Mouse (Mus musculus) forebrain, embryonic 14.5 days (tissue): ENCODE measurements around the gene Bicc1. TPM values are rescaled to one million over a fixed set of nuclear protein-coding genes. Genes with fewer than 3 reads are reported as not detected.
A peak's percentile ranks its signal among the peaks of the same experiment; 100 is the strongest.

Source experiments
- ATAC-seq: fragments of 200-750 bp; cut with Nextera tagmentation; 2 replicates; pipeline ENCODE4 v1.8.0; 2017; ENCODE audit warnings: mild to moderate bottlenecking, moderate library complexity
- DNase-seq: peaks from one replicate; pipeline ENCODE4 v3.0.0-alpha.2; 2015; ENCODE audit warnings: low spot score
- H3K27ac ChIP-seq: fragments of 300-500 bp; sonication (generic); 2 replicates; pipeline ENCODE4 v1.5.1; 2014; ENCODE audit warnings: low read depth, mild to moderate bottlenecking, control low read depth, low read length, moderate library complexity
- H3K27me3 ChIP-seq: fragments of 300-500 bp; sonication (generic); replicated peaks from 2 replicates; pipeline ENCODE4 v1.6.1; 2014; ENCODE audit warnings: low read length, control low read depth, mixed read lengths; ENCODE audit not compliant: control insufficient read depth, insufficient read depth
- H3K36me3 ChIP-seq: fragments of 300-500 bp; sonication (generic); 2 replicates; pipeline ENCODE4 v1.6.1; 2014; ENCODE audit warnings: low read length, control low read depth; ENCODE audit not compliant: control insufficient read depth, insufficient read depth
- H3K4me1 ChIP-seq: fragments of 300-500 bp; sonication (generic); 2 replicates; pipeline ENCODE4 v1.6.1; 2014; ENCODE audit warnings: antibody characterized with exemption, low read length, control low read depth; ENCODE audit not compliant: control insufficient read depth, insufficient read depth
- H3K4me2 ChIP-seq: fragments of 300-500 bp; sonication (generic); 2 replicates; pipeline ENCODE4 v1.6.1; 2014; ENCODE audit warnings: mild to moderate bottlenecking, control low read depth, low read length
- H3K4me3 ChIP-seq: fragments of 300-500 bp; sonication (generic); 2 replicates; pipeline ENCODE4 v1.5.1; 2014; ENCODE audit warnings: low read depth, low read length, control low read depth
- H3K9ac ChIP-seq: fragments of 300-500 bp; sonication (generic); 2 replicates; pipeline ENCODE4 v1.6.1; 2014; ENCODE audit warnings: mild to moderate bottlenecking, low read length, control low read depth, moderate library complexity
- H3K9me3 ChIP-seq: fragments of 300-500 bp; sonication (generic); replicated peaks from 2 replicates; pipeline ENCODE4 v1.6.1; 2016; ENCODE audit warnings: low read length, control low read depth, mixed read lengths; ENCODE audit not compliant: control insufficient read depth
- WGBS: fragments of 180-500 bp; shearing (Covaris S2); extraction: QIAGEN DNeasy Blood & Tissue Kit; methylation state at CpG from one replicate; pipeline ENCODE4 v1.1.7; 2014; 5-methylcytosine and 5-hydroxymethylcytosine counted together
- polyA plus RNA-seq: library from polyadenylated mRNA; unstranded; fragments of >200 nt; fragmentation: Nextera tagmentation; extraction: Ambion mirVana; gene quantifications from 2 replicates; pipeline ENCODE4 v1.2.1, GENCODE M21; 2014

Gene Bicc1
- polyA plus RNA-seq, 1 experiment from 2014 or later, result 3.2 TPM

DNA sequence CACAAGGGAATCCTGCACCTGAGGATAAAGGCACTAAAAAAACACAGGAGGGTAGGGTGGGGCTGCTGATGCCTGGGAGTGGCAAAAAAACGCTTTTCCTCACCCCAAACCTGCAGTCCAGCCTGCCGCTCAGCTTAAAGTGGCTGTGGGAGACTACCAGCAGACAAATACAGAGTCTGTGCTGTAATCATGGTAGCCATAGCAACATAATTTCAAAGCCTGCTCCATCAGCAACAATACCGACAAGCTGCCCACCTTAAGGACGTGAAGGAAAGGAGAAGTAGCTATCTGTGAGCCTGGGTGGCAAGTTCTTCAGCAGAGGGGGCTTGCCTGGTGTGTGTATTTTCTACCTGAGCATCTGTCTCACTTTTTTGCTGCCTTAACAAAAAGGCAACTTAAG, 117.6 kb downstream of the Bicc1 start:
- no peak overlapping the region for H3K27ac ChIP-seq

DNA sequence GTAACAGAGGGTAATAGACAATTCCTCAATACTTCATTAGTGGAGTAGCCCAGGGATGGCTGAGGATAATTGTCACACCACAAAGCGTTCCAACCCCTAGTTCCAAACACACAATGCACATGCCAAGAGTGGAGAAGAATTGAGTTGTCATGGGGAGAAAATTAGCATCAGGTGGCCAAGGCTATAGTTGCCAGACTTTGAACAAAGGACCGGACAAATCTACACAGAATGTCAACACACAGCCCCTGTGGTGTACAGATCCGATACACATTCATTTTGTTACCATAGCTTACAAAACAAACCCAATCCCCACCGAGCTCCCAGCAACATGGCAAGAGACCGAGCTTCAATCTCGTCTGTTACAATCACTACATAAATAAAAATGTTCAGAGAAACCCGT, 123.0 kb downstream of the Bicc1 start:
- H3K9me3 ChIP-seq, result no peaks in the 10 kb centered on the region
- ATAC-seq (no peak), DNase-seq (no peak)
- no peaks in the 10 kb centered on the region for H3K4me1 ChIP-seq
- H3K27ac ChIP-seq, result no peak overlapping the region
- H3K36me3 ChIP-seq, result no peaks in the 10 kb centered on the region
- 64% methylated on average over 7 of the region's 7 CpGs for WGBS
- H3K4me2 ChIP-seq, result no peak overlapping the region
- no peak overlapping the region for H3K9ac ChIP-seq
- H3K4me3 ChIP-seq, result no peak overlapping the region
- no peaks in the 10 kb centered on the region for H3K27me3 ChIP-seq

More for the DNA sequence above, 117.6 kb downstream of the Bicc1 start:
- Histone ChIP-seq H3K4me2 (no peak overlapping the region), H3K4me1 (no peaks in the 10 kb centered on the region), H3K9ac (no peak overlapping the region), H3K27me3 (no peaks in the 10 kb centered on the region), H3K9me3 (no peaks in the 10 kb centered on the region), H3K36me3 (no peaks in the 10 kb centered on the region), H3K4me3 (no peak overlapping the region)
- DNase-seq (peak; percentile 46), ATAC-seq (no peak)
- WGBS, result 51% methylated on average over 4 of the region's 4 CpGs

GRCm38 (mm10) chr10:71028996-71029395, 130.5 kb downstream of the Bicc1 start:
- ATAC-seq, result no peak
- H3K27me3 ChIP-seq, result no peaks in the 10 kb centered on the region
- 89% methylated on average over 4 of the region's 4 CpGs for WGBS

DNA sequence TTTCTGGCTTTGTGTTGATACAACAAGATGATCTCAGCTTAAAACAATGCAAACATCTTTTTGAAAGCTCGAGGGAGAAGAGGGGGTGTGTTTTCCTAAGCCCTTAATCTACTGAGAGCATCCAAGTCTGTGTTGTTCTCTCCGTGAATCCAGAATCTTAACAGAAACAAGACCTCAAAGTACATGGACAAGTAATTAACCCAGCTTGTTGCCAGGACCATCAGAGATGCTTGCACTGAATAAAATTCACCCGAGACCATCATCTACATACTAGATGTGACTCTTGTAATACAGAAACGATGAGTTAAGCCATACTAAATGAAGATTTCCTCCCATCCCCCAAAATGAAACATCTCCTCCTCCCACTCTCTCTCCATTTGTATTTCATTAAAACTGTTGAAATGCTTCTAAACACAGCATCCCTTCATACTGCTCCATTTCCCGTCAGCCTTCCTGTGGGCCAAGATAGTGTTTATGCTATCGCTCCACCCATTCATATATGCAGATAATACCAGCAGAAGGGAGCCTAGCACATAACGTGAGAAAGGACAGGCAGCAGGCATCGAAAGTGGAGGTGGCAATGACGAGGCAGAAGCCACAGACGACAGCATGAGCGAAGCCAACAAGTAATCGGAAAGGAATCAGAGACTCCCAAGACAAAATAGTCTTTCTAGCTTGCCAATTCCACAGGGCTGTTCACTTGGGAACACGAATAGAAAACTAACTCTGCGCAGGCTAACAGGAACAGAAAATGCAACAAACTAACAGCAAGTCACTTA, 131.2 kb downstream of the Bicc1 start:
- Histone ChIP-seq H3K9me3 (no peaks in the 10 kb centered on the region), H3K4me3 (no peak overlapping the region), H3K36me3 (no peaks in the 10 kb centered on the region), H3K27ac (no peak overlapping the region), H3K27me3 (no peaks in the 10 kb centered on the region), H3K4me2 (no peak overlapping the region), H3K9ac (no peak overlapping the region), H3K4me1 (no peaks in the 10 kb centered on the region)
- peak; percentile 40 for DNase-seq
- 67% methylated on average over 14 of the region's 14 CpGs for WGBS
- peak; percentile 34; the same call in 1 of the 2 replicates for ATAC-seq

More at GRCm38 (mm10) chr10:71028996-71029395, 130.5 kb downstream of the Bicc1 start:
- Histone ChIP-seq H3K36me3 (no peaks in the 10 kb centered on the region), H3K9me3 (no peaks in the 10 kb centered on the region), H3K27ac (no peak overlapping the region), H3K4me1 (no peaks in the 10 kb centered on the region), H3K9ac (no peak overlapping the region), H3K4me3 (no peak overlapping the region), H3K4me2 (no peak overlapping the region)
- DNase-seq, result peak; percentile 8

- H3K4me2 ChIP-seq, result no peak overlapping the region
- WGBS, result 90% methylated on average over 18 of the region's 18 CpGs
Measured at GRCm38 (mm10) chr10:71025131-71025894, 134.2 kb downstream of the Bicc1 start.

GRCm38 (mm10) chr10:71024681-71025080, 134.8 kb downstream of the Bicc1 start:
- H3K4me2 ChIP-seq, result no peak overlapping the region
- H3K9me3 ChIP-seq, result no peaks in the 10 kb centered on the region
- H3K36me3 ChIP-seq, result no peaks in the 10 kb centered on the region
- no peak overlapping the region for H3K9ac ChIP-seq
- no peak overlapping the region for H3K27ac ChIP-seq
- ATAC-seq (no peak), DNase-seq (no peak)
- H3K4me1 ChIP-seq, result no peaks in the 10 kb centered on the region
- WGBS, result 87% methylated on average over 9 of the region's 9 CpGs
- H3K27me3 ChIP-seq, result no peaks in the 10 kb centered on the region
- H3K4me3 ChIP-seq, result no peak overlapping the region

More at GRCm38 (mm10) chr10:71025131-71025894, 134.2 kb downstream of the Bicc1 start:
- DNase-seq (no peak), ATAC-seq (no peak)
- Histone ChIP-seq H3K9ac (no peak overlapping the region), H3K4me1 (no peaks in the 10 kb centered on the region), H3K27me3 (no peaks in the 10 kb centered on the region), H3K27ac (no peak overlapping the region), H3K4me3 (no peak overlapping the region), H3K9me3 (no peaks in the 10 kb centered on the region), H3K36me3 (no peaks in the 10 kb centered on the region)

GRCm38 (mm10) chr10:71023471-71023870, 136.0 kb downstream of the Bicc1 start:
- Histone ChIP-seq H3K9me3 (no peaks in the 10 kb centered on the region), H3K4me2 (no peak overlapping the region), H3K27me3 (no peaks in the 10 kb centered on the region), H3K4me3 (no peak overlapping the region), H3K27ac (no peak overlapping the region), H3K4me1 (no peaks in the 10 kb centered on the region), H3K9ac (no peak overlapping the region), H3K36me3 (no peaks in the 10 kb centered on the region)
- DNase-seq (no peak), ATAC-seq (no peak)
- 83% methylated on average over 3 of the region's 3 CpGs for WGBS

DNA sequence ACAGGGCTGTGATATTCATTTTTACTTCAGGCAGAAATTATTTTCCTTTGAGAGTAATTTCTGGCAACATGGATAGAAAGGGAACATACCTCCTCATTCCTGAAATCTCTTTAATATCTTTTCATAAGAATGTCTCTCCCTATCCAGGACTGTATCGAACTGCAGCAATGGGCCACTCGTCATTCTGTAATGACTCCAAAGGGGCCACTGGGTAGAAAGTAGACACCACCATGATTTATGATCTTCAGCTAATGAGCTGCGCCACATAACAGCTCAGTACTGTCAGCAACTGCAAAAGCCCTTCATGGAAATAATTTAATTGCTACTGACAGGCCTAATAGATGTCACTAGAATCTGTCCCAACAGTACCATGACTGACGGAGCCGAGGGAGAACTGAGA, 139.0 kb downstream of the Bicc1 start:
- H3K4me1 ChIP-seq, result no peaks in the 10 kb centered on the region
- H3K9ac ChIP-seq, result no peak overlapping the region
- no peak for DNase-seq
- no peak overlapping the region for H3K4me3 ChIP-seq
- no peak overlapping the region for H3K4me2 ChIP-seq
- WGBS, result 90% methylated on average over 5 of the region's 5 CpGs
- H3K27me3 ChIP-seq, result no peaks in the 10 kb centered on the region
- no peak for ATAC-seq
- H3K9me3 ChIP-seq, result no peaks in the 10 kb centered on the region
- no peaks in the 10 kb centered on the region for H3K36me3 ChIP-seq
- H3K27ac ChIP-seq, result no peak overlapping the region

DNA sequence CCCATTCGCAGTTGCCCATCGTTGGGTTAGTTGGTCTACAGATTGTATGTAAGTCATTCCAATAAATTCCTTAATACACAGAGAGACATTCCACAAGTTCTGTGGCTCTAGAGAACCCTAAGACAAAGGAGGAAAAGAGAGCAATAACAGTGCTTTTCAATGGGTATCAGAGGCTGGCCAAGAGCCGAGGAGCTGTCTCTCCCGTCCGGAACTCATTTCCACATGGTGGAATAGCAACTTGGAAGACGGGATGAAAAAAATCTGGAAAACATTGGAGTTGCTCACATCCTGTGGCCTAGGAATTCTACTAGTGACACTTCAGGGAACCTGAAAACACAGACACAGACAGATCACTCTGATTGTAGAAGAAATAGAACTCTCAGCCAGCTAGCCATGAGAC, 139.7 kb downstream of the Bicc1 start:
- Histone ChIP-seq H3K4me2 (no peak overlapping the region), H3K9ac (no peak overlapping the region), H3K27ac (no peak overlapping the region), H3K9me3 (no peaks in the 10 kb centered on the region), H3K4me1 (no peaks in the 10 kb centered on the region), H3K27me3 (no peaks in the 10 kb centered on the region), H3K36me3 (no peaks in the 10 kb centered on the region), H3K4me3 (no peak overlapping the region)
- ATAC-seq (no peak), DNase-seq (no peak)
- WGBS, result 95% methylated on average over 6 of the region's 6 CpGs
